8 mouse cellular contexts compared by ENCODE assay signal in the genomic region with DNA sequence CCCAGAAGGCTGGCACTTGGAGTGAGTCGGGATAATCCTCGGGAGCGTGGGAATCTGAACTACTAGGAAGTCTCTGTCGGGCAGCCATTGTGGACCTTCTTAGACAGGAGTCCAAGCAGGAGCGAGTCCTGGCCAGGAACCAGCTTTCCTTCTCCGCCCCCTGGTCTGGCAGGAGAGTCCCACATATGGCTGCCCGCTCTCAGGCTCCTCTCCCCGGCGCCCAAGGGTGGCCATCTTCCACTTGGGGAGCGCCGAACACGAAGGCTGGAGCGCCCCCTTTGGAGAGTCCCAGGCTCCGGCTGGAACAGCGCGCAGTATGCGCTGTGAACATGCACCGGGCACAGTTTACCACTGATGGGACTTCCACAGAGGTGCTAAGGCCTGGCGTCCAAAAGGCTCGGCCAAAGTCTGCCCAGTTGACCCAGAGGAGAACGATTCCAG. TPM values are rescaled to one million over a fixed set of nuclear protein-coding genes. Genes with fewer than 3 reads are reported as not detected.
A peak's percentile ranks its signal among the peaks of the same experiment; 100 is the strongest.
DNase-seq lines count a peak whose midpoint lies in the region; ATAC-seq and TF ChIP-seq lines count a peak whose summit lies in the region.

No protein-coding gene starts in this region.

- peak overlapping the region; percentile 85 for H3K4me3 ChIP-seq in embryonic facial prominence, embryonic 11.5 days (ENCODE audit: low read depth, low read length)
- peak overlapping the region; percentile 64 for H3K4me3 ChIP-seq in kidney, adult 2 months (ENCODE audit: insufficient read depth, low read depth, low read length)
- H3K4me3 ChIP-seq in limb, embryonic 11.5 days (ENCODE audit: low read depth, low read length), result peak overlapping the region; percentile 77
- peak overlapping the region; percentile 78 for H3K4me3 ChIP-seq in midbrain, embryonic 12.5 days

- peak; percentile 23 for DNase-seq in CD4-positive, CD25-positive, alpha-beta regulatory T cell, adult 2 months (ENCODE audit: low read depth, low spot score)
- peak; percentile 86 for DNase-seq in embryonic facial prominence, embryonic 11.5 days (ENCODE audit: low spot score)
- peak; percentile 80 to 83 for DNase-seq in heart, adult 18-20 months
- peak; percentile 92 for DNase-seq in kidney, adult 2 months
- peak; percentile 85 for DNase-seq in limb, embryonic 11.5 days (ENCODE audit: low spot score)
- peak; percentile 23 to 39 for DNase-seq in spleen, adult 18-20 months

- no peak for TF ChIP-seq POLR2A in kidney, adult 2 months (IDR thresholded peaks at IDR 0.05; ENCODE audit: low read depth, low read length)

- H3K27me3 ChIP-seq in embryonic facial prominence, embryonic 11.5 days (ENCODE audit: control insufficient read depth, insufficient read depth, low read length), result no peaks in the 10 kb centered on the region
- H3K27me3 ChIP-seq in kidney, adult 2 months (replicated peaks; ENCODE audit: control insufficient read depth, insufficient read depth, low read length), result no peaks in the 10 kb centered on the region
- no peaks in the 10 kb centered on the region for H3K27me3 ChIP-seq in limb, embryonic 11.5 days (ENCODE audit: control insufficient read depth, insufficient read depth, low read length)
- no peaks in the 10 kb centered on the region for H3K27me3 ChIP-seq in midbrain, embryonic 12.5 days

- H3K4me2 ChIP-seq in embryonic facial prominence, embryonic 11.5 days (ENCODE audit: low read depth, low read length), result peak overlapping the region; percentile 82
- H3K4me2 ChIP-seq in limb, embryonic 11.5 days (ENCODE audit: low read depth, severe bottlenecking), result peak overlapping the region; percentile 55
- H3K4me2 ChIP-seq in midbrain, embryonic 12.5 days (replicated peaks), result peak overlapping the region; percentile 95

- no peaks in the 10 kb centered on the region for H3K9me3 ChIP-seq in embryonic facial prominence, embryonic 11.5 days (replicated peaks; ENCODE audit: control insufficient read depth, low read length)
- no peaks in the 10 kb centered on the region for H3K9me3 ChIP-seq in limb, embryonic 11.5 days (ENCODE audit: control insufficient read depth, low read length)
- no peaks in the 10 kb centered on the region for H3K9me3 ChIP-seq in midbrain, embryonic 12.5 days

- no peaks in the 10 kb centered on the region; the same call in 1 of the 2 replicates for H3K4me1 ChIP-seq in embryonic facial prominence, embryonic 11.5 days (ENCODE audit: control insufficient read depth, insufficient read depth, low read length)
- 0 out of 2 replicates have a peak, but pooled peaks cover 4% of the 10 kb centered on the region for H3K4me1 ChIP-seq in kidney, adult 2 months (ENCODE audit: control insufficient read depth, insufficient read depth, low read length)
- 0 out of 2 replicates have a peak, but pooled peaks cover 2% of the 10 kb centered on the region for H3K4me1 ChIP-seq in limb, embryonic 11.5 days (ENCODE audit: control insufficient read depth, insufficient read depth, low read length)
- H3K4me1 ChIP-seq in midbrain, embryonic 12.5 days, result peaks cover 53% of the 10 kb centered on the region

- no peaks in the 10 kb centered on the region; the same call in 1 of the 2 replicates for H3K36me3 ChIP-seq in embryonic facial prominence, embryonic 11.5 days (replicated peaks; ENCODE audit: control insufficient read depth, insufficient read depth, low read depth, low read length)
- H3K36me3 ChIP-seq in kidney, adult 2 months (ENCODE audit: control insufficient read depth, insufficient read depth, low read length), result no peaks in the 10 kb centered on the region
- peaks cover 2% of the 10 kb centered on the region; the same call in 1 of the 2 replicates for H3K36me3 ChIP-seq in limb, embryonic 11.5 days (ENCODE audit: control insufficient read depth, insufficient read depth, low read length)
- peaks cover 22% of the 10 kb centered on the region for H3K36me3 ChIP-seq in midbrain, embryonic 12.5 days

- no peak for ATAC-seq in CD4-positive, CD25-positive, alpha-beta regulatory T cell, adult 4 months
- peak; percentile 25; the same call in 1 of the 2 replicates for ATAC-seq in embryonic facial prominence, embryonic 11.5 days (replicated peaks; ENCODE audit: insufficient number of reproducible peaks, low FRiP score, low TSS enrichment, low read depth)
- peak; percentile 37; the same call in 1 of the 2 replicates for ATAC-seq in limb, embryonic 11.5 days (ENCODE audit: insufficient number of reproducible peaks, low FRiP score, low TSS enrichment, low read depth)
- ATAC-seq in midbrain, embryonic 12.5 days (ENCODE audit: low FRiP score, low read depth), result peak; percentile 27

- WGBS in embryonic facial prominence, embryonic 11.5 days, result under 1% methylated on average over 21 of the region's 21 CpGs
- 2% methylated on average over 21 of the region's 21 CpGs for WGBS in kidney, adult 2 months
- under 1% methylated on average over 21 of the region's 21 CpGs for WGBS in limb, embryonic 11.5 days
- under 1% methylated on average over 21 of the region's 21 CpGs for WGBS in midbrain, embryonic 12.5 days

- TF ChIP-seq CTCF in kidney, adult 2 months (conservative IDR thresholded peaks at IDR 0.05; ENCODE audit: insufficient read depth, insufficient read length, low read depth, low read length), result peak; percentile 57

- peak overlapping the region; percentile 96 for H3K27ac ChIP-seq in embryonic facial prominence, embryonic 11.5 days (replicated peaks; ENCODE audit: low read depth, low read length)
- H3K27ac ChIP-seq in kidney, adult 2 months (ENCODE audit: insufficient read depth, low read depth, low read length), result peak overlapping the region; percentile 70
- H3K27ac ChIP-seq in limb, embryonic 11.5 days (replicated peaks; ENCODE audit: low read depth, low read length), result peak overlapping the region; percentile 87
- peak overlapping the region; percentile 99 for H3K27ac ChIP-seq in midbrain, embryonic 12.5 days (replicated peaks)

- peak overlapping the region; percentile 93 for H3K9ac ChIP-seq in embryonic facial prominence, embryonic 11.5 days (replicated peaks; ENCODE audit: low read length)
- peak overlapping the region; percentile 85 for H3K9ac ChIP-seq in limb, embryonic 11.5 days (ENCODE audit: low read length)
- peak overlapping the region; percentile 95 for H3K9ac ChIP-seq in midbrain, embryonic 12.5 days (replicated peaks)

RNA-seq across cellular contexts. Expression of gene Fads2, which starts 0.9 kb away (rescaled TPM):
- under 1 TPM in 1 of 2 experiments, not detected in 1; 0.34 TPM for polyA plus RNA-seq in CD4-positive, CD25-positive, alpha-beta regulatory T cell, adult 4 months (2017; shearing (Covaris generic))
- 57.0 and 58.8 TPM in 2 replicates for polyA plus RNA-seq in embryonic facial prominence, embryonic 11.5 days (2014; fragmentation: Nextera tagmentation; extraction: Ambion mirVana)
- total RNA-seq in heart, adult 18-20 months (2021), result 1 to 10 TPM; 5.2 to 5.5 TPM
- polyA plus RNA-seq in kidney, adult 2 months (2012; rRNA removed), result 240 and 258 TPM in 2 replicates
- polyA plus RNA-seq in limb, embryonic 11.5 days (2014; fragmentation: Nextera tagmentation; extraction: Ambion mirVana), result 55.1 and 57.0 TPM in 2 replicates
- 220 and 225 TPM in 2 replicates for polyA plus RNA-seq in midbrain, embryonic 12.5 days (2016; fragmentation: Nextera tagmentation; extraction: Ambion mirVana)

RNA-seq across cellular contexts. Expression of gene Fads3, which starts 59.3 kb away (rescaled TPM):
- polyA plus RNA-seq in CD4-positive, CD25-positive, alpha-beta regulatory T cell, adult 4 months (2017; shearing (Covaris generic)), result not detected
- 3.7 TPM in 2 replicates for polyA plus RNA-seq in embryonic facial prominence, embryonic 11.5 days (2014; fragmentation: Nextera tagmentation; extraction: Ambion mirVana)
- total RNA-seq in heart, adult 18-20 months (2021), result 10 to 100 TPM; 31.8 to 34.9 TPM
- 382 and 459 TPM in 2 replicates for polyA plus RNA-seq in kidney, adult 2 months (2012; rRNA removed)
- 2.3 and 3.3 TPM in 2 replicates for polyA plus RNA-seq in limb, embryonic 11.5 days (2014; fragmentation: Nextera tagmentation; extraction: Ambion mirVana)
- 9.6 and 10.7 TPM in 2 replicates for polyA plus RNA-seq in midbrain, embryonic 12.5 days (2016; fragmentation: Nextera tagmentation; extraction: Ambion mirVana)

Comparison
In these comparisons a context has a peak if more than half of its experiments do, and no peak if none do; other contexts are left out.
1. DNase-seq: peak in every context shown above with its lines; median percentile 92 in kidney, adult 2 months; 86 in embryonic facial prominence, embryonic 11.5 days; 85 in limb, embryonic 11.5 days; 82 in heart, adult 18-20 months; 31 in spleen, adult 18-20 months; 23 in CD4-positive, CD25-positive, alpha-beta regulatory T cell, adult 2 months.
2. RNA of gene Fads2, which starts 0.9 kb away (polyA plus RNA-seq): 240 to 258 TPM in kidney, adult 2 months, 220 to 225 TPM in midbrain, embryonic 12.5 days, 55.1 to 57.0 TPM in limb, embryonic 11.5 days and 57.0 to 58.8 TPM in embryonic facial prominence, embryonic 11.5 days; 0.34 TPM in CD4-positive, CD25-positive, alpha-beta regulatory T cell, adult 4 months; every median in the first group is over 10 times any median in the second.
3. RNA of gene Fads3, which starts 59.3 kb away (polyA plus RNA-seq): 382 to 459 TPM in kidney, adult 2 months; 9.6 to 10.7 TPM in midbrain, embryonic 12.5 days, 3.7 TPM in embryonic facial prominence, embryonic 11.5 days, 2.3 to 3.3 TPM in limb, embryonic 11.5 days and not detected in CD4-positive, CD25-positive, alpha-beta regulatory T cell, adult 4 months; every median in the first group is over 10 times any median in the second.
4. Peak in every context shown above with its lines, with median percentiles within 50 percentile points of each other: H3K27ac ChIP-seq, H3K4me2 ChIP-seq, H3K4me3 ChIP-seq and H3K9ac ChIP-seq.